Mouse (Mus musculus) testis, postnatal 14 days (tissue): Measurements from ENCODE around the gene Cdk14.

Source experiments
- DNase-seq: peaks from one replicate; pipeline ENCODE4 v3.0.0; 2021; ENCODE audit warnings: low spot score

Cdk14 gene

DNA sequence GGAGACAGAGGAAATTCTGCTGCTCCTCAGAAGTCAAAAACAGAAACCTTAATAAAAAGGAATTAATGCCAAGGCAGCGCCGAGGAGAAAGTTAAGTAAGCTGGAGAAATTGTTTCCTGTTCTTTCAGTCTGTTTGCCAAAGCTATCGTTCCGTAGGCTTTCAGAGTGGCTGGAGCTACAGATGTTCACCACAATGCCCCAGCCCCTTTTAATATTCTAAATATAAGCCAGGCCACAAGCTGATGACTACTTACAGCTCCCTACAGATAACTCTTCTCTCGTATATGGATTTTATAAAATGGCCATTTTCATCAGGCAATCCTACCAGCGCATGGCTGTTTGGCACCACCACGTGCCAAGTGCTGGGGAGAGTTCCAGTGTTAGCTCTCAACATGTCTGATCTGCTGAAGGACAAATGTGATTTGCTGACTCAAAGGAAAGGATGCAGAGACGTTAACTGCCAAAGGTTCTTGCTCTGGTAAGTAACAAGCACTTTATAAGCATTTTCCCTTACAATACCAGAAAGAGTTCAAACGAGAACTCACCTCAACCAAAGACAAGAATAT is 106.8 kb downstream of the Cdk14 start:
- no peak for DNase-seq

DNA sequence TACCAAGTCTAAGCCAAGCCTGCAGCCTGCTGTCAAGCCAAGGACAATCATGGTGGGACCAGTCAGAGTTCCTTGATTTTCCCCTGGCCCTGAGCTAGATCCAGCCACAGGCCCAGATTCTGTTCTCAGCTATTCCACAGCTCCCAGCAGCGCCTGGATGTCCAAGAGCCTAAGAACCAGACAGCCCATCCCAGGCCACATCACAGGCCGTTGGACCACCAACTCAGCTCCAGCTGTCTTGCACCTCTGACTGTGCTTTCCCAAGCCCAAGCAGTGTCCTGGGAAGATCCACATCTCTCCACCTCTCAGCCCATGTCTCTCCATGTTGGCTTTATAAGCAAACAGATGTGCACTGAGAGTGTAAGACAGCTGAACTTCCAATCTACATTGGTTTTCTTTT is 114.8 kb downstream of the Cdk14 start:
- no peak for DNase-seq

DNA sequence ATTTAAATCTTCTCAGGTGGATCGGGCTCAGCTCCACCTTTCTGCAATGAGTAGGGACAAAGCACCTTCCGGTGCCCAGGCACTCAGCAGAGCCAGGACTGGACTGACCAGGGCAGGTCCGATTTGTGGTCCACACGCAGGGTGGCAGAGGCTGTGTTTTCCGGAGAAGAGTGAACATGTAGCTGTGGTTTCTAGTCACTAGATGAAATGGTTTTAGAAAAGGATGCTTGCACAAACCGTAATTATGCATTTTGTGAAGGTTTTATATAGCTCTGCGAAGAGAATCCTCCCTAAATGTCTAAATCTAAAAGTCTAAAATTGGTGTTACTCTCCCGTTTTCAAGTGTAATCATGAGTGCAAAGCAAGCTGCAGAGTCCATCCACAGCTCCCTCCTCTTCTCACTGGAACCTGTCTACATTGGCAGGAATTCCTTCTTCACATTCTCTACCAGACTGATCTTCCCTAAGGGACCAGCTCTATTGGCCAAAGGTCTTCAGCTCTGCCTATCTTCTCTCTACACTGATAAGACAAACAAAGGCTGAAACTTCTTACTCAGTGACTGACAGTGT is 116.9 kb downstream of the Cdk14 start:
- DNase-seq, result no peak

DNA sequence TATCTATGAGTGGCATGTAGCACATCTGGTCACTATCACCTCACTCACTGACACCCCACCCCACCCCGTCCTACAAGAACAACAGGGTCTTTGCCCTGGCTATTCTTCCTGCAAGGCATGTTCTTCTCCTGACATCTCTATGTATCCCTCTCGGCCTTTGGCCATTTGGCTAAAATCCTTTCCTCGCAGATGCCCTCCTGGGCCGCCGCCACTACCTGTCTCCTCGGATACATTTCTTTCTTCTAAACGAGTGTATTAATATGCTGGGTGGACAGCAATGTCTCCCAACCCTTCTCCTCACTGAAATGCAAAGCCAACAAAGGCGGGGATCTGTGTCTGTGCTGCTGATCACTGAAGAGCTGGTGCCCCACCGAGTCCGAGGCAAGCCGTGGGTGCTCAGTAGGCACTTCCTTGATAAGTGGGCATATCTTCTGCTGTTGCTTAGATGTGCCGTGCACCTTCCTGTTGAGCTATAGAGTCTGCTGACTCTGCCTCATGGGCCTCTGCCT is 118.5 kb downstream of the Cdk14 start:
- no peak for DNase-seq

DNA sequence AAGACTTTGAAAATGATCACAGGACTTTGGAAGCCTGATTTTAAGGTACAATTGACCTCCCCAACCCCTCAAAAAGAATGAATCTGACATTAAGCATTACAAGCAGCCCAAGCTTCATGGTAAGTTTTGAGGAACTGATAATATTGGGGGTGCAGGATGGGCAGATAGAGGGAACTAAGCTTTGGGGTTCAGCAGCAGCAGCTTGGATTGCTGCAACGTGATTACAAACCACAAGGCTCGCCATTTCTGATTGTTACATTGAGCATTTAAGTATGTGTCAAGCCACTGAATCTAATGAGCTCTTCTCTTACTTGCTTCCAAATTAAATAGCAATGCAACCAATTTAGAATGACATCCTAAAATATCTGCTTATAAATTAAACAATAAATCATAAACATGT is 119.1 kb downstream of the Cdk14 start:
- DNase-seq, result no peak

DNA sequence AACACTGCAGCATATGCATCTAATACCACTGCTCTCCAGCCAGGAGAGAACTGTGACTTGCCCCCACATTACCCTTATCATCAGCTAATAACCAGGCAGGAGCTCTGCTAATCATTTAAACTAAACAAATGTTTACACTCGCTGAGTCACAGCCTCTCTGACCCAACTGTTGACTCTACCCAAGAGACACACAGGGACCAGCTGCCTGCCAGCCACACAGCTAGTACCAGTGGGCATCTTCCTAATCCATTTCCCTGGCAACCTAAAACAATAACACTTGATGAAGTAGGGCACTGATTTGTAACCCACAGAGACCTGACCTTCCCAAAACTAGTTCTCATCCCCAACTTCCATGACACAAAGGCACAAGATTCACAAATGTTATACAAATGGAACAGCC is 119.8 kb downstream of the Cdk14 start:
- no peak for DNase-seq

DNA sequence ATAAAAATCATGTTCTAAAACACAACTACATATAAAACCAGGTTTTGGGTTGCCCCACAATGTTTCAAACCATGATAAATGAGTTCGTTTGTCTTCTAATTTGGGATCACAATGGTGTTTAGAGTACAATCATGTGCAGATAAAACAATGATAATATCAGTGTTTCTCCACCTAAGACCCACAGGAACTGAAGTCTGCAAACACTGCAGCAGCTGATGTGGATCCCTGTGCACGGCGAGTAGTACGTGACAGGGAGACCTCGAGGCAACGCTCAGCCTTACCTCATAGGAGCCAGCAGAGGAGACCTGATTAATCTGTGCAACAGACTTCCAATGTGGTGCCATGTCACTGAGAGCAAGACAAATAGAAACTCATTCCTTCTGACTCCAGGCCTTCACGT is 122.9 kb downstream of the Cdk14 start:
- DNase-seq, result no peak

GRCm38 (mm10) chr5:5296773-5297172 is 123.3 kb downstream of the Cdk14 start:
- DNase-seq, result no peak

GRCm38 (mm10) chr5:5292830-5293542 is 127.1 kb downstream of the Cdk14 start:
- DNase-seq, result no peak

- DNase-seq, result no peak
These were observed 128.7 kb downstream of the Cdk14 start for GRCm38 (mm10) chr5:5291321-5291991.

GRCm38 (mm10) chr5:5290714-5291113 is 129.4 kb downstream of the Cdk14 start:
- DNase-seq, result no peak

DNA sequence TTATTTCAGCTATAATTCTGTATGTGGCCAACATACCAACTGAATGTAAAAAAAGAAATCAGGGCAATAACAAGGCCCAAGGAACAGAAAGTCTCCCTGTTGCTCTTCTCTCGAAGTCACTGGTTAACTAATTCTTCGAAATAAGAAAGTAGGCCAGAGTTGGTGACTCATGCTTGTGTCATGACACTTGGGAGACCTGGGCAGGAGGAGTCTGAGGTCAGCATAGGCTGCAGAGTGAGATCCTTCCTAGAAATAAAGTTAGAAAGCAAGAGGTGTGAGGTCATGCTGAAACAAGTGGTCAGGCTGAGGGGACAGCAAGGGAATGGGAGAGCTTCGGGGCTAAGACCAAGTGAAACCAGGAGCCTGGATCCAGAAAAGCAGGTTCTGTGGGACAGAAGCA is 134.2 kb downstream of the Cdk14 start:
- DNase-seq, result no peak

DNA sequence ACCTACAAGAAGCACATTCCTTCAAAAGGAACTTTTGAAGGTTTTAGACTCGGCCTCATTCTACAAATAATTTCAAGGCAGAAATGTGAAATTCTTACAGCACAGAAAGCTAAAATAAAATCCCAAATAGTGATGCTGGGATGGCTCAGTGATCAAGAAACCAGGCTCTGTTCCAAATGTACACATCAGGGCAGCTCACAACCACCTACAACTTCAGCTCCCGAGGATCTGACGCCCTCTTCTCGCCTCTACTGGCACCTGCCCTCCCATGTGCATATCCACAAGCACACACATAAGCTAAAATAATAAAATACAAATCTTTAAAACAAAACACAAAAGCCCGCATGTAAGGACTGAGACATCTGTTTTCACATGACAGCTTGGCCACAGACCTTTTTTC is 135.6 kb downstream of the Cdk14 start:
- DNase-seq, result no peak

DNA sequence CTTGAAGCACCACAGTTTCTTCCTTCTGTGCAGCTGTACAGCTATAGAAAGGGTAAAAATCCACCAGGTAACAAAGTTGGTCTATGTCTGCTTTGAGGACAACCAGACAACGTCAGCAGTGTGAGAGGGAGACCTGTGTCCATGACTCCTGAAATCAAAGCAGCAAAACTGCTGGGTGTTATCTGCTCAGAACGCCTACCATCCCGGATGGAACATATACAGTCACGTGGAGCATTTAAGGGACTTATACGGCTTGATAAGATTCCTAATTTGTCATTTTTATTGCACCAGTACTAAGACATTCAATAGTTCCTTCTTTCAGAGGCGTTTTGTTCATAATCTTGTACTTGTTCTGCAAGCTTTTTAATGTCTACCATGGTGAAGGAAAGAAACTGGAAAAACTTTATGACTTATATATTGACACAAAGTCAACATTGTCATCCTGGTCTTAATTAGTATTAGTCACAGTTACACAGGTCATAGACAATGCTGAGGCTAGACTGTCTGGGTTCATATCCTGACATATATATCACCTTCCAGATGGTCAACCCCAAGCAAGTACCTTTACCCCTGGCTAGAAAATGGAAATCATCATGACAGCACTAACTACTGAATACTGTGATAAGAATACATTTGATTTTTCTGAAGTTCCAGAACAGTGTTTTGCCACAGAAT is 136.2 kb downstream of the Cdk14 start:
- DNase-seq, result no peak

DNA sequence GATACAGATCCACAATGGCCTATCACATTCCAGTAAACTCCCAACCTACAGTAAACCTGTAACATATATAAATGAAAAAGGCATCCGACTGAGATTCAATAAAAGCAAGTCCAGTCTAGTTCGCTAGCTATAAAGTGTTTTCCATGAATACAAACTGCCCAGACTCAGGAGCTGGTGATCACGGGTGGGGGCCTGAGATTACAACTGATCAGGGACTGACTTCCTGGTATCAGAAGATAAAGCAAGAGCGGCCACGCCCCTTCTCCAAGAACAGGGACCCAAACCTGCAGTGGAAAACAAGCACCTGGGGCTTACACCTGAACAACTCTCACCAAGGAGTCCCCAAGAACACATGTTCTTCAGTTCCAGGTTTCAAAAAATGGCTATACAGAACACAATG is 137.7 kb downstream of the Cdk14 start:
- no peak for DNase-seq

- no peak for DNase-seq
These were observed 144.8 kb downstream of the Cdk14 start for GRCm38 (mm10) chr5:5275321-5275720.

GRCm38 (mm10) chr5:5274318-5274717 is 145.8 kb downstream of the Cdk14 start:
- no peak for DNase-seq

DNA sequence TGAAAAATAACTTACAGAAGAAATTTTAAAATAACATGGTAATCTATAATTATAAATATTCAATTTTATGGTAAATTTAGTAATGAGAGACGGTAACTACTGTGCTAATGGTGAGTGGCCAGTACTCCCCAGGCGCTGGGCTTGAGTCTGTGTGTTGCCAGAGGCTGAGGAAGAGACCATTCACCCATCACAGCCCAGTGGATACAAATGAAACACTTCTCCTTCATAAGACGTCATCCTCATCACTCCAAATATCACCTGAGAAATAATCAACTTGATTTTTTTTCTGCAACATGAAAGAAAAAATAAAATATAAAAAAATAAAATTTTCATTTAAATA is 153.4 kb downstream of the Cdk14 start:
- no peak for DNase-seq

- DNase-seq, result no peak
These were observed 154.0 kb downstream of the Cdk14 start for GRCm38 (mm10) chr5:5265861-5266786.

DNA sequence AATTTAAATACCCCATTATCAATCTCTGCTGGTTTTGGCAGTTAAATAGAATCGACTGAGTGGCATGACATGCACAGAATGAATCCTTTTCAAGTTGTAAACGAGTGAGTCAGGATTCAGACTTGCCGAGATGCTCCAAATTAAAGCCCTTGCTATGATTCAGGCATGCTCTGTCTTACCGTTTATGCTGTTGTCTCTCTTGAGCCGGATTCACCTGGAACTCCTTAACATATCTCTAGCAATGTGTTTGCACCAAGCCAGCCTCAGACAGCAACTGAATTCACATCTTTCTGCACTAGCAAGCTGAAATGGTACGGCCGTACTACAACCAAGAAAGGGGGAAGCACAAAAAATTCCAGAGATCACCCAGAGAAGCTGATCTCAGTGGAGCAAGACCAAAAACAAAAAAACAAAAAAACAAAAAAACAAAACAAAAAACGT is 154.7 kb downstream of the Cdk14 start:
- DNase-seq, result no peak

DNA sequence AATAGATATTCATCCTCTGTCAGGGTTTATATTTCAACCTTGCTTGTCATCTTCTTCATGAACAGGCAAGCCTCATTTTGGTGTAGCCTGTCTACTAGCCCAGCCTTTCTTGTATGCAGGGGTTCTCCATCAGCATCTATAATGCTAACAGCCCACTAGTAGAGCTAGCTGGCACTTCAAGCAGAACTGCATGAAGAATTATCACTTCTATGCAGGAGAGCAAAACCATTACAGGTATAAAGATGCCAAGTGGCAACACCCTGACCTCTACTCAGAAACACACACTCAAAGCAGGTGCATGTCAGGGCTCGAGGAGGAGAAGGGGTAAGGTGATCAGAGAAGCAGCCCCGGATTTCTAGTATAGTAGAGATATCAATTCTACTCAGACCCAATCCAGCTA is 155.4 kb downstream of the Cdk14 start:
- DNase-seq, result no peak
